Mouse (Mus musculus): ENCODE measurements at regions not wholly inside any gene's neighbourhood (a gene's known extent, or its start where the extent isn't known, plus 50 kb on each side); places are given as distances from the start of the nearest gene placed in this dataset.

GRCm38 (mm10) chrX:61046700-61047099 is 138.7 kb downstream of the Cdr1 start:
- DNase-seq = peak; percentile 15

DNA sequence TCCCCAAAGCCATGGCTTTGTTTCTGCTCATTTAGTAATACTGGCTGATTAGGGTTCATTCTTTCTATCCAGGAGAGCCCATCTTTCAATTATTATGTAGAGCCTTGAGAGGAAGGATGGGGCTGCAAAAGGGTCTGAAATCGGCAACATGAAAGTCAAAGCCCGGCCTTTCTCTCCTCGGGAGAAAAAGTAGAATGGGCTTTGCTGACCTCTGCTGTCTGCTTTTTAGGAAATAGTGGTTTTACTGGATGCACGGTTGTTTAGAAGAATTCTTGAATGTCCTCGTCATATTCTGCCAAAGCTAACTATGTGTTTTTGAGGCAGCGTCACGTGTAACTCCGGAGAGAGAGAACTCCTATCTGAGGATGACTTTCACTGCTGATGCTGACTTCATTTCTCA is 142.2 kb downstream of the Cdr1 start:
- DNase-seq = no peak
